Mouse (Mus musculus): ENCODE measurements at regions not wholly inside any gene's neighbourhood (a gene's known extent, or its start where the extent isn't known, plus 50 kb on each side); places are given as distances from the start of the nearest gene placed in this dataset.

- no peak for DNase-seq (ENCODE audit: low spot score)
Measured at GRCm38 (mm10) chr1:161301348-161302075, 50.5 kb upstream of the Prdx6 start.

DNA sequence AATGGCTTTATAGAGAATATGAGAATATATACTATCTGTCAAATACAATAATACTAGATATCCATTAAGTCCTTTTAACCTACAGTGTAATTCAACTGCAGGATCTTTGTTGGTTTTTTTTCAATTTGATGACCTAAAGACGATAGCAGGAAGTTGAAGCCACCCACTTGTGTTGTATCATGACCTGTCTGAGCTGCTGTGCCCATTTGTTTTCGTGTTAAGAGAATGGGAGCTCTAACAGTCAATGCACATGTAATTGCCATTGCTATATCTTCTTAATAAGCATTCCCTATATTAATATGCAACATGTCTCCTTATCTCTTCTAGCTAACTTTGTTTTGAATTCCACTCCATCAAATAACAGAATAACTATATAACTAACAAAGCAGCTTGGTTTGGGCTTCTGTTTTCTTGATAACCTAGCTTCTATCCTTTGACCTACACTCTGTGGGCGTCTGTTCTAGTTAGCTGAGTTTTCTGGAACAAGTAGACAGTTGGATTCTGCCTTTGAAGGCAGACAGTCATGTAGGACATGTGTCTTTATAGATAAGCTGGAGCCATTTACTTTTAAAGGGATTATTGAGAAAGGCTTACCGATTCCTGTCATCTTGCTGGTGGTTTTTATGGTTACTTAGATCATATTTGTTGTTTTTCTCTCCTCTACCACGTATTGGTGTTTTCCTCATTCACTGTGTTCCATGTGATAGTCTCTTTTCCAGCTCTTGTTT is 55.9 kb upstream of the Prdx6 start:
- no peak for DNase-seq (ENCODE audit: low spot score)

- peak; percentile 66 for DNase-seq (ENCODE audit: low spot score)
Measured at GRCm38 (mm10) chr1:161309269-161309668, 58.2 kb upstream of the Prdx6 start.

GRCm38 (mm10) chr1:161314078-161314477 is 63.1 kb upstream of the Prdx6 start:
- no peak for DNase-seq (ENCODE audit: low spot score)

DNA sequence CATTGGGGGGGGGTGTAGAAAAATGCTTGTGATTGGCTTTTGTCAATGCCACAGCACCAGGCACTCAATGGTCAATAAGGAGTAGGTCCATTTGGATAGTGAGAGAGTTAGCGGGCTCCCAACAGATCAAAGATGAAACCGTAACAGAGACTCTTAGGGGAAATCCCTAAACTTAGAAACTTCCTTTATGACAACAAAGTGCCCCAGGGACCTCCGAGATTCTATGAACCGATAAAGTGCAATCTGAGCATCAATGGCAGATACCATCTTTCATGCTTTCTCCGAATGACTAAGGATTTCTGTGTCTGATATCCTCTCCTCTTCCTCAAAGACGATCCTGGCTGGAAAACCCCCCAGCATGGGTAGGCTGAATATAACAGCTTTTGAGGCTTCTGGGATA is 70.7 kb upstream of the Prdx6 start:
- no peak for DNase-seq (ENCODE audit: low spot score)

DNA sequence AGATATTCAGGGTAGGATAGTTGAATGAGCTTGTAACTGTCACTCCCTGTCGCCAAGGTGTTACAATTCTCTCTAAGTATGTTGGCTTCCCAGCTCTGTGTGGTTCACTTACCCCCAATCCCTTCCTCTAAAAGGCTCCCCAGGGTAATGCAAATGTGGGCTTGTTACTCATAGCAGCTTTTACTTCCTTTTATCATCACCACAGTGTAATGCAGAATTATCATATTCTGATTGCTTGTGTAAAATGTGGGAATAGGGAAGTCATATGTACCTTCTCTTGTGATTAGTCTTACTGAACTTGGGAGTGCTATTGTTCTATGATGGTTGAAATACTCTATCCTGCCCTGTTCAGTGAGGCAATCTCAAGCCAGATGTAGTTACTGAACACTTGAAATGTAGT is 66.0 kb upstream of the Tnfsf4 start:
- DNase-seq (ENCODE audit: low spot score) = no peak

- DNase-seq (ENCODE audit: low spot score) = no peak
Measured at GRCm38 (mm10) chr1:161333151-161333550, 62.1 kb upstream of the Tnfsf4 start.

DNA sequence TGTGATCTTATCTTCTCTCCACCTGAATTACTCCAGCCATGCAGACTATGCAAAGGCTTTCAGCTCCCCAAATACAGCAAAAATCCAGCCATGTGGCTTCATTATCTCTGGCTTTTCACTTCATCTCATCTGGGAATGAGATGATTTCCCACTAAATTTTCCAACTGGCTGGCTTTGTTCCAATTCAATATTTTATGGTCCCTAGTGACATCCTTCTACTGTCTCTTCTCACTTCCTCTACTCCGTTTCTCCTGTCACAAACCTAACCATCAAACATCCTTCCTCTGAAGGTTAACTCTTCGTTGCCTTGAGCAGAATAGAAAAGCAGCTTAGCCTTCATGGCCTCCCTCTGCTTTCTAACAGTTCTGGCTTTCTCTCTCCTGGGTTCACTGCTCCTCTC is 50.1 kb upstream of the Tnfsf4 start:
- no peak for DNase-seq (ENCODE audit: low spot score)
